Mouse (Mus musculus): ENCODE data around the gene Dhx29.

GRCm38 (mm10) chr13:112997369-112997768, 70.1 kb downstream of the Dhx29 start:
- no peak for TF ChIP-seq CHD2 (IDR thresholded peaks at IDR 0.05; ENCODE audit: low read depth, low read length)
- no peak for TF ChIP-seq HCFC1 (IDR thresholded peaks at IDR 0.05; ENCODE audit: borderline replicate concordance, insufficient read depth, low read length)

Measured in ES-E14 (cell line).